Mouse (Mus musculus): ENCODE measurements at regions not wholly inside any gene's neighbourhood (a gene's known extent, or its start where the extent isn't known, plus 50 kb on each side); places are given as distances from the start of the nearest gene placed in this dataset.

- DNase-seq (ENCODE audit: low read depth, low spot score) = no peak
- TF ChIP-seq HCFC1 (IDR thresholded peaks at IDR 0.05; ENCODE audit: borderline replicate concordance, insufficient read depth, low read length) (no peak), MAFK (IDR thresholded peaks at IDR 0.05; ENCODE audit: insufficient read depth, low read depth, low read length) (no peak), CHD2 (IDR thresholded peaks at IDR 0.05; ENCODE audit: low read depth, low read length) (no peak), ZNF384 (IDR thresholded peaks at IDR 0.05; ENCODE audit: low read depth, low read length) (no peak), ZC3H11A (IDR thresholded peaks at IDR 0.05; ENCODE audit: borderline replicate concordance, low read depth, low read length) (no peak)
- no peaks in the 10 kb centered on the region for H3K36me3 ChIP-seq (ENCODE audit: control insufficient read depth, insufficient read depth, low read length, poor library complexity, severe bottlenecking)
- H3K4me3 ChIP-seq (ENCODE audit: insufficient read depth in 1 of 2, low read depth in 1 of 2, low read length in 2 of 2, poor library complexity in 1 of 2, severe bottlenecking in 1 of 2) = no peak overlapping the region
- H3K4me1 ChIP-seq (ENCODE audit: control insufficient read depth in 2 of 2, insufficient read depth in 2 of 2, low read length in 2 of 2, poor library complexity in 1 of 2) = no peaks in the 10 kb centered on the region
- H3K9me3 ChIP-seq (ENCODE audit: control insufficient read depth, insufficient read depth, low read depth, low read length) = no peaks in the 10 kb centered on the region
- H3K27ac ChIP-seq (ENCODE audit: insufficient read depth, low read depth, low read length, poor library complexity, severe bottlenecking) = no peak overlapping the region
- in situ Hi-C loops (cut with MboI; ENCODE audit: low sequenced_read_pairs in 2 of 2, unreplicated experiment in 2 of 2) = no loop called here
- no peak overlapping the region for H3K9ac ChIP-seq (ENCODE audit: insufficient read depth, low read depth, low read length, poor library complexity, severe bottlenecking)
Observed at GRCm38 (mm10) chr3:78698936-78699335, 587.4 kb downstream of the Rapgef2 start.

- Histone ChIP-seq H3K36me3 (ENCODE audit: control insufficient read depth, insufficient read depth, low read length, poor library complexity, severe bottlenecking) (no peaks in the 10 kb centered on the region), H3K9me3 (ENCODE audit: control insufficient read depth, insufficient read depth, low read depth, low read length) (no peaks in the 10 kb centered on the region), H3K9ac (ENCODE audit: insufficient read depth, low read depth, low read length, poor library complexity, severe bottlenecking) (no peak overlapping the region), H3K4me1 (ENCODE audit: control insufficient read depth in 2 of 2, insufficient read depth in 2 of 2, low read length in 2 of 2, poor library complexity in 1 of 2) (no peaks in the 10 kb centered on the region), H3K27ac (ENCODE audit: insufficient read depth, low read depth, low read length, poor library complexity, severe bottlenecking) (no peak overlapping the region), H3K4me3 (ENCODE audit: insufficient read depth in 1 of 2, low read depth in 1 of 2, low read length in 2 of 2, poor library complexity in 1 of 2, severe bottlenecking in 1 of 2) (no peak overlapping the region)
- in situ Hi-C loops (cut with MboI; ENCODE audit: low sequenced_read_pairs in 2 of 2, unreplicated experiment in 2 of 2) = no loop called here
- DNase-seq (ENCODE audit: low read depth, low spot score) = no peak
- TF ChIP-seq ZC3H11A (IDR thresholded peaks at IDR 0.05; ENCODE audit: borderline replicate concordance, low read depth, low read length) = no peak
- no peak for TF ChIP-seq HCFC1 (IDR thresholded peaks at IDR 0.05; ENCODE audit: borderline replicate concordance, insufficient read depth, low read length)
Observed at GRCm38 (mm10) chr3:78691499-78691898, 594.8 kb downstream of the Rapgef2 start.

- no peak for DNase-seq (ENCODE audit: low read depth, low spot score)
- Histone ChIP-seq H3K9ac (ENCODE audit: insufficient read depth, low read depth, low read length, poor library complexity, severe bottlenecking) (no peak overlapping the region), H3K27ac (ENCODE audit: insufficient read depth, low read depth, low read length, poor library complexity, severe bottlenecking) (no peak overlapping the region), H3K4me1 (ENCODE audit: control insufficient read depth in 2 of 2, insufficient read depth in 2 of 2, low read length in 2 of 2, poor library complexity in 1 of 2) (no peaks in the 10 kb centered on the region), H3K9me3 (ENCODE audit: control insufficient read depth, insufficient read depth, low read depth, low read length) (no peaks in the 10 kb centered on the region), H3K36me3 (ENCODE audit: control insufficient read depth, insufficient read depth, low read length, poor library complexity, severe bottlenecking) (no peaks in the 10 kb centered on the region), H3K4me3 (ENCODE audit: insufficient read depth in 1 of 2, low read depth in 1 of 2, low read length in 2 of 2, poor library complexity in 1 of 2, severe bottlenecking in 1 of 2) (no peak overlapping the region)
- TF ChIP-seq HCFC1 (IDR thresholded peaks at IDR 0.05; ENCODE audit: borderline replicate concordance, insufficient read depth, low read length) (no peak), ZNF384 (IDR thresholded peaks at IDR 0.05; ENCODE audit: low read depth, low read length) (no peak), CHD2 (IDR thresholded peaks at IDR 0.05; ENCODE audit: low read depth, low read length) (no peak)
- in situ Hi-C loops (cut with MboI; ENCODE audit: low sequenced_read_pairs in 2 of 2, unreplicated experiment in 2 of 2) = no loop called here
Observed at GRCm38 (mm10) chr3:78677656-78678055, 608.7 kb downstream of the Rapgef2 start.

GRCm38 (mm10) chr3:78676806-78677205 is 609.5 kb downstream of the Rapgef2 start:
- H3K4me1 ChIP-seq (ENCODE audit: control insufficient read depth in 2 of 2, insufficient read depth in 2 of 2, low read length in 2 of 2, poor library complexity in 1 of 2) = no peaks in the 10 kb centered on the region
- no peak overlapping the region for H3K27ac ChIP-seq (ENCODE audit: insufficient read depth, low read depth, low read length, poor library complexity, severe bottlenecking)
- H3K9me3 ChIP-seq (ENCODE audit: control insufficient read depth, insufficient read depth, low read depth, low read length) = no peaks in the 10 kb centered on the region
- no peak overlapping the region for H3K9ac ChIP-seq (ENCODE audit: insufficient read depth, low read depth, low read length, poor library complexity, severe bottlenecking)
- H3K4me3 ChIP-seq (ENCODE audit: insufficient read depth in 1 of 2, low read depth in 1 of 2, low read length in 2 of 2, poor library complexity in 1 of 2, severe bottlenecking in 1 of 2) = no peak overlapping the region
- DNase-seq (ENCODE audit: low read depth, low spot score) = no peak
- TF ChIP-seq MAFK (IDR thresholded peaks at IDR 0.05; ENCODE audit: insufficient read depth, low read depth, low read length) (no peak), ZC3H11A (IDR thresholded peaks at IDR 0.05; ENCODE audit: borderline replicate concordance, low read depth, low read length) (no peak), ZNF384 (IDR thresholded peaks at IDR 0.05; ENCODE audit: low read depth, low read length) (no peak), HCFC1 (IDR thresholded peaks at IDR 0.05; ENCODE audit: borderline replicate concordance, insufficient read depth, low read length) (no peak), CHD2 (IDR thresholded peaks at IDR 0.05; ENCODE audit: low read depth, low read length) (no peak)
- in situ Hi-C loops (cut with MboI; ENCODE audit: low sequenced_read_pairs in 2 of 2, unreplicated experiment in 2 of 2) = no loop called here
- H3K36me3 ChIP-seq (ENCODE audit: control insufficient read depth, insufficient read depth, low read length, poor library complexity, severe bottlenecking) = no peaks in the 10 kb centered on the region

- in situ Hi-C loops (cut with MboI; ENCODE audit: low sequenced_read_pairs in 2 of 2, unreplicated experiment in 2 of 2) = no loop called here
- TF ChIP-seq HCFC1 (IDR thresholded peaks at IDR 0.05; ENCODE audit: borderline replicate concordance, insufficient read depth, low read length) (no peak), MAFK (IDR thresholded peaks at IDR 0.05; ENCODE audit: insufficient read depth, low read depth, low read length) (no peak), ZC3H11A (IDR thresholded peaks at IDR 0.05; ENCODE audit: borderline replicate concordance, low read depth, low read length) (no peak), CHD2 (IDR thresholded peaks at IDR 0.05; ENCODE audit: low read depth, low read length) (no peak), ZNF384 (IDR thresholded peaks at IDR 0.05; ENCODE audit: low read depth, low read length) (no peak)
Observed at GRCm38 (mm10) chr3:78674529-78675187, 611.7 kb downstream of the Rapgef2 start.

More at GRCm38 (mm10) chr3:78674529-78675187, 611.7 kb downstream of the Rapgef2 start:
- no peaks in the 10 kb centered on the region for H3K9me3 ChIP-seq (ENCODE audit: control insufficient read depth, insufficient read depth, low read depth, low read length)
- H3K4me1 ChIP-seq (ENCODE audit: control insufficient read depth in 2 of 2, insufficient read depth in 2 of 2, low read length in 2 of 2, poor library complexity in 1 of 2) = no peaks in the 10 kb centered on the region
- no peak for DNase-seq (ENCODE audit: low read depth, low spot score)
- H3K4me3 ChIP-seq (ENCODE audit: insufficient read depth in 1 of 2, low read depth in 1 of 2, low read length in 2 of 2, poor library complexity in 1 of 2, severe bottlenecking in 1 of 2) = no peak overlapping the region
- H3K9ac ChIP-seq (ENCODE audit: insufficient read depth, low read depth, low read length, poor library complexity, severe bottlenecking) = no peak overlapping the region
- no peak overlapping the region for H3K27ac ChIP-seq (ENCODE audit: insufficient read depth, low read depth, low read length, poor library complexity, severe bottlenecking)
- no peaks in the 10 kb centered on the region for H3K36me3 ChIP-seq (ENCODE audit: control insufficient read depth, insufficient read depth, low read length, poor library complexity, severe bottlenecking)

All from ES-E14 (cell line).